Mouse (Mus musculus): ENCODE measurements around the gene Aacs. TPM values are rescaled to one million over a fixed set of nuclear protein-coding genes. Genes with fewer than 3 reads are reported as not detected.

Gene Aacs
- polyA plus RNA-seq, 1 experiment from 2014 or later: 40.7 TPM

DNA sequence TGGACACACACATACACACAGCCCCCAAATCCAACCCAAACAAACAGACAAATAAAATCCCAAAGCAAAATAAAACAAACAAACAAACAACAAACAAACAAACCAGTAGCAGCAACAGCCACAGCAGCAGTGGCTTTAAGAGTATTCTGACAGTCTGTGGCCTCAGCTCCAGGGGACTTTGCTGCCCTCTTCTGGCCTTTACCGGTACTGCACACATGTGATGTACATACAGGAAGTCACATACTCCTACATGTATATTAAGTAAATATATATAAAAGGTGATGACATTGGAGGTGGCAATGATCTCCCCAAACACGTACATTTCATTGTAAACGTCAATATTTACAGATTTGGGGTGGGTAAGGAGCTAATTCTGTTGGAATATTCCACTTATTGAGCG lies 50.9 kb downstream of the Aacs start:
- Histone ChIP-seq H3K27ac (no peak overlapping the region), H3K4me3 (replicated peaks) (no peak overlapping the region), H3K4me1 (peaks cover under 1% of the 10 kb centered on the region), H3K4me2 (no peak overlapping the region), H3K27me3 (peaks cover 30% of the 10 kb centered on the region), H3K36me3 (no peaks in the 10 kb centered on the region), H3K9me3 (replicated peaks) (peaks cover 3% of the 10 kb centered on the region; the same call in 1 of the 2 replicates), H3K9ac (no peak overlapping the region)
- WGBS: 75% methylated on average over 4 of the region's 4 CpGs
- no peak for ATAC-seq (replicated peaks; ENCODE audit: low FRiP score)

DNA sequence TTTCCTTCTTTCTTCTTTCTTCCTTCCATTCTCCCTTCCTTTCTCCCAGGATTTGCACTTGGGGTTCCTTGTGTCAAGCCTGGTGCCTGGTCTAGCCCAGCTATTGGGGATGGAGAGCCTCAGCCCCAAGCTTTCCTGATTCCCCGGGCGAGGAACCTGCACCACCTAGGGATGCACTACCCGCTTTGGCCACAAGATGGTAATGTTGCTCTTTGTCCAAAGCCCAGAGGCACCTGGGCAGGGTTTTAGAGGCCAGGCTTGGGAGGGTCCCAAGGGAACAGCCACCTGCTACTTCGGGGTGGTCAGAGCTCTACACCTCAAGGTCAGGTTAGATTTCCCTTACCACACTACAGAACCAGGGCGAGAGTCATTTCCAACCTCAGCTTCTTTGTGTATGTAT lies 53.5 kb downstream of the Aacs start:
- no peak overlapping the region for H3K27ac ChIP-seq
- H3K4me1 ChIP-seq: peaks cover 25% of the 10 kb centered on the region
- H3K4me2 ChIP-seq: no peak overlapping the region
- no peak overlapping the region for H3K9ac ChIP-seq
- 5% methylated on average over 5 of the region's 5 CpGs for WGBS
- no peak for ATAC-seq (replicated peaks; ENCODE audit: low FRiP score)
- no peak overlapping the region for H3K4me3 ChIP-seq (replicated peaks)
- H3K27me3 ChIP-seq: peaks cover 57% of the 10 kb centered on the region
- H3K36me3 ChIP-seq: no peaks in the 10 kb centered on the region
- peaks cover 3% of the 10 kb centered on the region; the same call in 1 of the 2 replicates for H3K9me3 ChIP-seq (replicated peaks)

DNA sequence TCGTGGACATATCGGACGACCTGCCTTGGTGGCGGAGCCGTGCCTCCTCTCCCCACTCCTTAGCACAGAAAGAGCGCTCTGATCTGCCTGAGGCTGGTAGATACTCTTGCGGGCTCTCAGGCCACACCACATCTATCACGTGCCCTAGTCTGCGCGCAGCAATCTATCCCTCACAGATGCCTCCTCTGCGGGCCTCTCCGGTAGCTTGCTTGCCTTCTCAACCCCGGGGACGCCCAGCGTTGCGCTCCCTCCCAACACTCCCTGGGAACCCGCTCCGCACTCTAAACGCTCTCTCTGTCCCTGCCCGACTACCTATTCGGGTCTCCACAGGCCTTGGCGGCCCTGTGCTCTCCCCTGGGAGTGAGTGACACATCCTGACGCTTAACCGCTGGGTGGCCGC lies 56.0 kb downstream of the Aacs start, which contains the start of gene Tmem132b:
Gene Tmem132b, plus strand, starts transcription at position 141 of the 400 bp plus-strand sequence.
- peak within 1 kb of the TSS; percentile 86 for H3K4me2 ChIP-seq
- H3K27me3 ChIP-seq: peaks cover 78% of the 10 kb centered on the region
- peak within 1 kb of the TSS; percentile 59 for H3K4me3 ChIP-seq (replicated peaks)
- no peak within 1 kb of the TSS for H3K27ac ChIP-seq
- H3K4me1 ChIP-seq: peaks cover 36% of the 10 kb centered on the region
- peaks cover 2% of the 10 kb centered on the region; the same call in 1 of the 2 replicates for H3K9me3 ChIP-seq (replicated peaks)
- WGBS: 1% methylated on average over 24 of the region's 25 CpGs
- H3K9ac ChIP-seq: peak within 1 kb of the TSS; percentile 29
- peak; percentile 22; the same call in 1 of the 2 replicates for ATAC-seq (replicated peaks; ENCODE audit: low FRiP score)
- H3K36me3 ChIP-seq: no peaks in the 10 kb centered on the region

DNA sequence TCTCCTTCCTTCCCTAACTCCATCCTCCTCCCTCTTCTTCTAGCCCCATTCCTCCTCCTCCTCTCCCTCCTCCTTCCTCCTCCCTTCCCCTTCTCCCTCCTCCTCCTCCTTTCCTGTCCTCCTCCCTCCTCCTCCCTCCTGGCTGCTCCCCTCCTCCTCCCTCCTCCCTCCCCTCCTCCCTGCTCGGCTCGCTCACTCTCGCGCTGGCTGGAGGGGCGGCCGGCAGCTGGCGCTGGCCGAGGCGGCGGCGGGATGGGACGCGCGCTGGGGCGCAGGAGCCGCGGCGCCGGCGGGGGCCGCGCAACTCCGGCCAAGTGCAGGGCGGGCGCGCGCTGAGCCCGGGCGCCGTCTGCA lies 56.6 kb downstream of the Aacs start:
- Histone ChIP-seq H3K36me3 (no peaks in the 10 kb centered on the region), H3K27ac (no peak overlapping the region), H3K9me3 (replicated peaks) (no peaks in the 10 kb centered on the region), H3K9ac (peak overlapping the region; percentile 29), H3K4me3 (replicated peaks) (peak overlapping the region; percentile 59), H3K4me2 (peak overlapping the region; percentile 86), H3K27me3 (peaks cover 80% of the 10 kb centered on the region), H3K4me1 (peaks cover 36% of the 10 kb centered on the region)
- under 1% methylated on average over 29 of the region's 30 CpGs for WGBS
- peak; percentile 54 for ATAC-seq (replicated peaks; ENCODE audit: low FRiP score)

DNA sequence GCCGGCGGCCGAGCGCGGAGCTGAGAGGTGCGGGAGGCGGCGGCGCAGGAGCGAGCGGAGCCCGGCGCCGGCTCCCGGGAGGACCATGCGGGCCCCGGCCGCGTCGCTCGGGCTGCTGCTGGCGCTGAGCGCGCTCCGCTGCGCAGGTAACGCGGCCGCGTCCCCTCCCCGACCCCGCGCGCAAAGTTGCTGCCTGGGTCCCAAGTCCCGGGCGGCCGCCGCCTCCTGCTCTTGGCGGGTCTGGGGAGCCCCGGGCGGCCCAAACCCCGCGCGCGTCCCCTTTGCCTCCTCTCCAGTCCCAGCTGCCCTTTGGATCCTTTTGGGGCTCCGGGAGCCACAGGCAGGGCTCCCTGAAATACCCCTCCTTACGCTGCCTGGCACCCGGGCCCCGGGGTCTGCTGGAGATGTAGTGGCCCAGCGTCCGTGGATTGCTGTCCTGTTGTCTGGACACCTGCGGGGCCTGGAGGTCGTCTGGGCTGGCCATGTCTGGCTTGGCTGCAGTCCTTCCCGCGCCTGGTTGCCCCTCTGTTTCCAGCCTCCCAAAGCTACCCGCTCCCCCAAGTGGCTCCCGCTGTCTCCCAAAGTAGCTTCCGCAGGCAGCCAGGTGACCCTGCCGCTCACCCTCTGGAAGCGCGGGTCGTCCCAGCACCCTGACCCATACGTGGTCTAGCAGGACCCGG lies 57.1 kb downstream of the Aacs start:
- Histone ChIP-seq H3K4me1 (peaks cover 36% of the 10 kb centered on the region), H3K4me2 (peak overlapping the region; percentile 86), H3K4me3 (replicated peaks) (peak overlapping the region; percentile 59), H3K9me3 (replicated peaks) (no peaks in the 10 kb centered on the region), H3K27ac (no peak overlapping the region), H3K27me3 (peaks cover 85% of the 10 kb centered on the region), H3K9ac (peak overlapping the region; percentile 29), H3K36me3 (no peaks in the 10 kb centered on the region)
- no peak; the same call in 1 of the 2 replicates for ATAC-seq (replicated peaks; ENCODE audit: low FRiP score)
- under 1% methylated on average over 64 of the region's 64 CpGs for WGBS

DNA sequence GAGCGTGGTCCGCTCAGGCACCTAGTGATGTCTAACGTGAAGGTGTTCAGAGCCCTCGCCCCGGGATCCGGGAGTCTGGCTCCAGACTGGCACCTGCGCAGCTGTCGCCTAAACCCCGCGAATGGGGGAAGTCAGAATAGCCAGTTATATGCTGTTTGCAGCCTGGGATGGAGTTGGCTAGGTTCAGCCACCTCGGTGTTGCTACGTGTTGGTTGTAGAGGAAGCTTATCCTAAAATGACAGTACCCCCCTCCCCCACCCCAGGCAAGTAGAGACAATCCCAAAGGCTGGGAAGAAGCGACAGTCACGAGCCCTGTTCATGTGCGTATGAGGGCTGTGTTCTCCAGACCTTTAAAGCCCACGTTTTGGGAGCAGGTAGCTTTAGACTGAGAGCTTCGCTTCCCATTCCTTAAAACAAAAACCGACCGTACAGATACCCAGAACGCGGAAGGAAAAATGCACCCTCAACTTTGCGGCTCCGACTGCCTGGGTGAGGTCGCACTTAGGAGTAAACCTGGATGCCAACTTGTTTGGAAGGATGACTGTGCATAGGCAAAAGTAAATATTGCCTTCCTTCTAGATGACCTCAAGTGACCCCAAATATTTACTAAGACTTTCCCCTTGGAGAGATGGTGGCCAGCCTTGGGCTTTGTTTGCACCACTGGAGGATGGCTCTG lies 57.7 kb downstream of the Aacs start:
- Histone ChIP-seq H3K4me3 (replicated peaks) (peak overlapping the region; percentile 59), H3K36me3 (no peaks in the 10 kb centered on the region), H3K4me1 (peaks cover 36% of the 10 kb centered on the region), H3K9ac (0 out of 2 replicates have a peak overlapping the region, but pooled peaks have one; percentile 29), H3K27ac (no peak overlapping the region), H3K27me3 (peaks cover 81% of the 10 kb centered on the region), H3K4me2 (peak overlapping the region; percentile 86), H3K9me3 (replicated peaks) (no peaks in the 10 kb centered on the region)
- WGBS: 1% methylated on average over 24 of the region's 24 CpGs
- no peak for ATAC-seq (replicated peaks; ENCODE audit: low FRiP score)

DNA sequence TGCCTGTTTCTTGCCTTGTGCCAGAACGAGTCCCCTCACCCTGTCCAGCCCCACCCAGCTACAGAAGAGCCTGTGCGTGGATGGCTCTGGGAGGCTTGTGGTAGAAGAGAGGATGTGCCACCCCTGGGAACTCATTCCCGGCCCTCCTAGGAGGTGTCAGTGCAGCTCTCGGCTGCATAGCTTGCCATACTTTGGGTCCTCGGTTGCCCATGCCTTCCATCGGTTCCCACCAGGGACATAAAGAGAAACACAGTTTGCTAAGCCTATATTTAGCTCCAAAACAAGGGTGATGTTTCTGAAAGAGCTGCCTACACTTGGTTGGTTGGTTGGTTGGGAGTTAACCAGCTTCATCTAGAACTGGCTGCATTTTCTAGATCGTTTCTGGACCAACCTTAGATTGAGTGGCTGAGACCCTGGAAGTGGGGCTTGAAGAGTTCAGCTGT lies 58.6 kb downstream of the Aacs start:
- peak overlapping the region; percentile 59 for H3K4me3 ChIP-seq (replicated peaks)
- no peaks in the 10 kb centered on the region for H3K36me3 ChIP-seq
- no peak overlapping the region for H3K9ac ChIP-seq
- no peaks in the 10 kb centered on the region for H3K9me3 ChIP-seq (replicated peaks)
- ATAC-seq (replicated peaks; ENCODE audit: low FRiP score): no peak
- peaks cover 36% of the 10 kb centered on the region for H3K4me1 ChIP-seq
- H3K27me3 ChIP-seq: peaks cover 79% of the 10 kb centered on the region
- H3K27ac ChIP-seq: no peak overlapping the region
- H3K4me2 ChIP-seq: peak overlapping the region; percentile 86
- WGBS: 4% methylated on average over 7 of the region's 7 CpGs

DNA sequence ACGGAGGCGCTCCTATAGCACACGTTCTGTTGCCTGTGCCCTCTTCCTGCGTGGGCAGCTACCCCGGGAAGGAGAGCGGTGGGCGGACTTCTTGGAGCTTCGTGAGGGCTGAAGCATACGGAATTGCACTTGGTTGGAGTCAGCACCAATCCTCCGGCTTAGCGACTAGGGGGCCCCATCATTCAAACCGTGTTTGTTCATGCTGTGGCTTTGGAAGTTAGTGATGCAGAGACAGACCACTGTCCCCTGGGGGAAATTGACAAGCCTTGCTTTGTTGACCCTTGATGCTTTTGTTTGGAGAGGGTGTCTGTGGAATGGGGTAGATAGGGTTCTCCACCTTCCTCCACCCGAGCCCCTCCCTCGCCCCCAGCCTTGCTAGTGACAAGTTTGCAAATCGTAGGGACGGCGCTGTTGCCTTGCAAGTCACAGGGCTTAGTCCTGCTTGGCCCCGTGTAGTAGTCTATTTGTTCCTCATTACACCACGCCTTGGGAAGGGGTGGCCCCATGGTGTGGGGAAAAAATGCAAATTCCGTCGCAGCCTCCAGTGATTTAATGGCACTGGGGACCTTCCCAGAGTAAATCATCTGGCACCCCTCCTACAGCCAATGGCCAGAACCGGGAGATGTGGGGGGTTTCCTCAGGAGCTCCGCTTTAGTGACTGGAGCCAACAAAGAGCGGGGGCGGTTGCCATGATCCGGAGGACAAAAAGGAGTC lies 59.2 kb downstream of the Aacs start:
- peaks cover 74% of the 10 kb centered on the region for H3K27me3 ChIP-seq
- ATAC-seq (replicated peaks; ENCODE audit: low FRiP score): peak; percentile 55
- WGBS: 3% methylated on average over 26 of the region's 26 CpGs

DNA sequence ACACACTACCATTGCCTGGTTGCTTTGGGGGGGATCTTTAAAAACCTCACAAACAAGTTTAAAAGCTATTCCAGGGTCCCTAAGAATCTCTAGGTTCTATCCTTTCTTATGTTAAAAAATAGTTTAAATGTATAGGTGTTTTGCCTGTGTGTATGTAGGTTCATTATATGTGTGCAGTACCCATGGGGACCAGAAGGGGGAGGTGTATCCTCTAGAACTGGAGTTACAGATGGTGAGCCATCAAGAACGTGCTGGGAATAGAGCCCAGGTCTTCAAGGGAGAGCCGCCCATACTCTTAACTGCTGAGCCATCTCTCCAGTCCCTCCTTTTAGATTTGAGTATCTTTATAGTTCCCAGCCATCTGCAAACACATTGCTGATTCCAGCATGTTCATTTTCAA lies 69.5 kb downstream of the Aacs start:
- Histone ChIP-seq H3K4me3 (replicated peaks) (no peak overlapping the region), H3K27ac (no peak overlapping the region), H3K9me3 (replicated peaks) (no peaks in the 10 kb centered on the region), H3K36me3 (no peaks in the 10 kb centered on the region), H3K9ac (no peak overlapping the region), H3K4me1 (0 out of 2 replicates have a peak, but pooled peaks cover 4% of the 10 kb centered on the region), H3K27me3 (0 out of 2 replicates have a peak, but pooled peaks cover 15% of the 10 kb centered on the region), H3K4me2 (no peak overlapping the region)
- WGBS: 94% methylated on average over 2 of the region's 2 CpGs
- no peak for ATAC-seq (replicated peaks; ENCODE audit: low FRiP score)

More for the DNA sequence above, 59.2 kb downstream of the Aacs start:
- Histone ChIP-seq H3K9me3 (replicated peaks) (no peaks in the 10 kb centered on the region), H3K36me3 (no peaks in the 10 kb centered on the region), H3K27ac (0 out of 2 replicates have a peak overlapping the region, but pooled peaks have one; percentile 13), H3K9ac (no peak overlapping the region), H3K4me1 (peaks cover 36% of the 10 kb centered on the region), H3K4me2 (peak overlapping the region; percentile 86), H3K4me3 (replicated peaks) (peak overlapping the region; percentile 17)

DNA sequence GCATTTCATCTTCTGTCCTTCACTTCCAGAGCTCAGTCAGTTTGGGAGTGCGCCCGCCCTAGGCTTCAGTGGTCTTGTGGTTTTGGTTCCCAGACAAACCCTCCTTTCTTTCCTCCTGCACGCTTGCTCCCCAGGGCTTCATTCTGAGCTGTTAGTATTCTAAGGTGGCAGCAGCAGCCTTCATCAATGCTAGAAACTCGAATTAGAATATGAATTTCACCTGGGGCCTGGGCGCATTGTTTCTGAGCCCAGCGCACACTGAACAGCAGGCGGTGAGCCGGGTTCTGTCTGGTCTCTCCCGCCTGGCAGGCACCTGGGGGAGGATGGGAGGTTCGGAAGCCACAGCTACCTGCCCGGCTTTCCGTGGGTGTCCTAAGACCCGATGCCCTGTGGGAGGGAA lies 70.7 kb downstream of the Aacs start:
- Histone ChIP-seq H3K4me3 (replicated peaks) (no peak overlapping the region), H3K9me3 (replicated peaks) (no peaks in the 10 kb centered on the region), H3K27ac (no peak overlapping the region), H3K36me3 (no peaks in the 10 kb centered on the region), H3K4me2 (no peak overlapping the region), H3K27me3 (0 out of 2 replicates have a peak, but pooled peaks cover 15% of the 10 kb centered on the region), H3K9ac (no peak overlapping the region), H3K4me1 (0 out of 2 replicates have a peak, but pooled peaks cover 4% of the 10 kb centered on the region)
- 27% methylated on average over 13 of the region's 13 CpGs for WGBS
- ATAC-seq (replicated peaks; ENCODE audit: low FRiP score): no peak

DNA sequence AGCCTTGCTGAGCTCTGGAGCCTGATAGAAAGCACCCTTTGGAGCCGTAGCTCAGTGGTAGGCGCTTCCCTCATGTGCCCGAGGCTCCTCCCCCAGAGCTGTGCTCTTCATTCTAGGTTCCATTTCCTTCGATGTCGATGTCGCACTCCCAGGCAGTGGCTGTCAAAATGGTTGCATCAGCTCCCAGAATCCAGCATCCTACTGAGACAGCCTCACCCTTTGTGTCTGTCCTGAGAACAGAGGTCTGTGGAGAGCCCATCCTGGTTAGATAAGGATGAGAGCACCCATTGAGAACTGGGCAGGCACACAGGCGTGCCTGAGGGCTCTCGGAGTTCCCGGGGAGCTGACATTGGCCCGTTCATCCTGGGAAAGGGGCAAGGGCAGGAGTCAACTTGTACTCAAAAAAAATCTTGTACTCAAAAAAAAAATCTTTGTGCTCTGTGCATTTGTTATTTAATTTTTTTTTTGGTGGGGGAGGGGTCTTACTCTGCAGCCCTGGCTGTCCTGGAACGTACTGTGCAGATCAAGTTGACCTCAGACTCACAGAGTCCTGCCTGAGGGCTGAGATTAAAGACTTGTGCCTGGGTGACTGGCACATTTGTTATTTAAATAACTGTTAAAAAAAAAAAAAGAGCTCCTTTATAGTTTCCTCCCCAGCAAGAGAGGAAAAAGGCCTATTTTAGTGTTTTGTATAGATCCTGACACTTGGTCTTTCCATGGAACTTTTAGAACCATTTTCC lies 74.3 kb downstream of the Aacs start:
- Histone ChIP-seq H3K36me3 (no peaks in the 10 kb centered on the region), H3K9me3 (replicated peaks) (no peaks in the 10 kb centered on the region), H3K4me1 (0 out of 2 replicates have a peak, but pooled peaks cover 4% of the 10 kb centered on the region), H3K4me3 (replicated peaks) (no peak overlapping the region), H3K4me2 (no peak overlapping the region), H3K27me3 (0 out of 2 replicates have a peak, but pooled peaks cover 15% of the 10 kb centered on the region), H3K9ac (no peak overlapping the region), H3K27ac (no peak overlapping the region)
- ATAC-seq (replicated peaks; ENCODE audit: low FRiP score): no peak
- 35% methylated on average over 11 of the region's 11 CpGs for WGBS
